Mouse (Mus musculus) forebrain, embryonic 11.5 days (tissue): ENCODE data around the gene Rbm46. TPM values are rescaled to one million over a fixed set of nuclear protein-coding genes. Genes with fewer than 3 reads are reported as not detected.

Experiments used
- ATAC-seq: fragments of 200-750 bp; cut with Nextera tagmentation; replicated peaks from 2 replicates; pipeline ENCODE4 v1.8.0; 2017; ENCODE audit warnings: moderate TSS enrichment; ENCODE audit not compliant: low FRiP score
- DNase-seq: peaks from one replicate; pipeline ENCODE4 v3.0.0-alpha.2; 2017; ENCODE audit warnings: low spot score
- H3K27ac ChIP-seq: fragments of 300-500 bp; sonication (generic); 2 replicates; pipeline ENCODE4 v1.5.1; 2014; ENCODE audit warnings: low read depth, low read length
- H3K27me3 ChIP-seq: fragments of 300-500 bp; sonication (generic); 2 replicates; pipeline ENCODE4 v1.6.1; 2014; ENCODE audit warnings: mild to moderate bottlenecking, low read length, mixed read lengths; ENCODE audit not compliant: control insufficient read depth, insufficient read depth
- H3K36me3 ChIP-seq: fragments of 300-500 bp; sonication (generic); 2 replicates; pipeline ENCODE4 v1.6.1; 2014; ENCODE audit warnings: mild to moderate bottlenecking, low read length, moderate library complexity, mixed read lengths; ENCODE audit not compliant: control insufficient read depth, insufficient read depth
- H3K4me1 ChIP-seq: fragments of 300-500 bp; sonication (generic); replicated peaks from 2 replicates; pipeline ENCODE4 v1.6.1; 2014; ENCODE audit warnings: low read length, mixed read lengths; ENCODE audit not compliant: control insufficient read depth, insufficient read depth
- H3K4me2 ChIP-seq: fragments of 300-500 bp; sonication (generic); 2 replicates; pipeline ENCODE4 v1.6.1; 2014; ENCODE audit warnings: low read depth, mild to moderate bottlenecking, low read length, moderate library complexity, mixed read lengths; ENCODE audit not compliant: severe bottlenecking
- H3K4me3 ChIP-seq: fragments of 300-500 bp; sonication (generic); 2 replicates; pipeline ENCODE4 v1.5.1; 2014; ENCODE audit warnings: low read depth, low read length
- H3K9ac ChIP-seq: fragments of 300-500 bp; sonication (generic); 2 replicates; pipeline ENCODE4 v1.6.1; 2014; ENCODE audit warnings: low read length
- H3K9me3 ChIP-seq: fragments of 300-500 bp; sonication (generic); 2 replicates; pipeline ENCODE4 v1.6.1; 2016; ENCODE audit warnings: low read length, mixed read lengths; ENCODE audit not compliant: control insufficient read depth
- WGBS: fragments of 180-500 bp; shearing (Covaris S2); extraction: QIAGEN DNeasy Blood & Tissue Kit; methylation state at CpG from one replicate; pipeline ENCODE4 v1.1.7; 2014; 5-methylcytosine and 5-hydroxymethylcytosine counted together
- polyA plus RNA-seq: library from polyadenylated mRNA; unstranded; fragments of >200 nt; fragmentation: Nextera tagmentation; extraction: Ambion mirVana; gene quantifications from 2 replicates; pipeline ENCODE4 v1.2.1, GENCODE M21; 2014

The Rbm46 gene
- polyA plus RNA-seq, 1 experiment from 2014 or later, result 2.5 TPM

DNA sequence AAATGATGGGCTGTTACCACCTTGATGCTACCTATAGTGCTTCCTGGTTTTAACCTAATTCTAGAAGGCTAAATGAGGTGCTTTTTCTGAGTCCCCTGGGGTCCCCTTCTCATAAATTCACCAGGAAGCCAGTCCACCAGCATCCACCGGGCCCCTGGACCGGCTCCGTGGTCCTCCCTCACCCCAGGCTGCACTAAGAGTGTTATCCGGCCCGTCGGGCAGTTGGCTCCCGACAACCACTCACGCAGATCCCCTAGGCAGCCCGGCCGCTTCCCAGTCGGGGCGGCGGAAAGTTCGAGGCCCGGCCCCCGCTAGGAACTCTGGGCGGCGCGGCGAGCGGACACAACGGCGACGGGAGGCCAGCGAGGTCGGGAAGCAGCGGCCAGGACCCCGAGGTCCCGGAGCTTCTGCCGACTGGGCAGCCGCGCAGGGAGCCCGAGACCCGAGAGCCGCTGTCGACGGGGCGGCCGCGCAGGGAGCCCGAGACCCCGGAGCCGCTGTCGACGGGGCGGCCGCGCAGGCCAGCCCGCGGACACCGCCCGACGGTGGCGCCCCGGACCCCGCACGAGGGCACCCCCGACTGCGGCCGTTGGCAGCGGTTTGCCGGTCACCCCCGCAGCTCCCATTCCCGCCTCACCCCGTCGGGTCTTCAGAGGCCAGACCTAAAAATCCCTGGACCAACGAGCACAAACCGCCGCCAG lies 462 bp downstream of the Rbm46 start:
- ATAC-seq, result peak; percentile 53
- peak; percentile 56 for DNase-seq
- H3K27me3 ChIP-seq, result peaks cover 19% of the 10 kb centered on the region
- peak overlapping the region; percentile 27 for H3K4me3 ChIP-seq
- H3K36me3 ChIP-seq, result no peaks in the 10 kb centered on the region
- 22% methylated on average over 58 of the region's 69 CpGs for WGBS
- 0 out of 2 replicates have a peak, but pooled peaks cover 2% of the 10 kb centered on the region for H3K9me3 ChIP-seq
- H3K27ac ChIP-seq, result no peak overlapping the region
- peak overlapping the region; percentile 45 for H3K4me2 ChIP-seq
- no peak overlapping the region for H3K9ac ChIP-seq
- H3K4me1 ChIP-seq, result peaks cover 4% of the 10 kb centered on the region; the same call in 1 of the 2 replicates

DNA sequence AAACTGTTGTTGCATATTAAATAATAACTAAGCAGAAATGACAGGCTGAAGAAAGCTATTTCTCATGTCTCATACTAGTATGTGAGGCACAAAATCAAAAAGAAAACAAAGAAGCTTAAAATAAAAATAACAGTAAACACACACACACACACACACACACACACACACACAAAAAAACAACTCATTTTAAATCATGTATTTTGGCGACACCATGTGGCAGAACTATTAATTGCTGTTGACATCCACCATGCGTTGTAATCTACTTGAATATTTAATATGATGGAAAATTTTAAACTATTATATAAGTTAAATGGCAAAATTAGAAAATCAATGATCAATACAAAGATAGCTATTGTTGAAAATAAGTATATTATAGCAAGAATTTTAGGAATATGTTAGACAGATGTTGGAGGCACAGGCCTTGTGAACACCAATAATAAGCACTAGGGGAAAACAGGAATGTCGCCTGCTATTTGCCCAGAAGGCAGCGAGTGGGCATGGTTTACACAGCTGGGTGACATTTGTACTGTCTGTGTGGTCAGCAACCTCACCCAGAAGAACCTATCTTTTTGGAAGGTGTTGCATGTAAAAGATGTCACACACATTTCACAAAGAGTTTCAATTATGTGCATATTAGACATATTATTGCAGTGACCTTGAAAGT lies 18.7 kb downstream of the Rbm46 start:
- no peak overlapping the region for H3K27ac ChIP-seq
- H3K9me3 ChIP-seq, result no peaks in the 10 kb centered on the region
- H3K4me2 ChIP-seq, result no peak overlapping the region
- H3K36me3 ChIP-seq, result no peaks in the 10 kb centered on the region
- H3K4me3 ChIP-seq, result no peak overlapping the region
- no peaks in the 10 kb centered on the region for H3K27me3 ChIP-seq
- no peak overlapping the region for H3K9ac ChIP-seq
- DNase-seq (no peak), ATAC-seq (0 out of 2 replicates have a peak, but pooled peaks have one; percentile 30)
- no peaks in the 10 kb centered on the region for H3K4me1 ChIP-seq
- WGBS, result 25% methylated on average over 4 of the region's 4 CpGs

DNA sequence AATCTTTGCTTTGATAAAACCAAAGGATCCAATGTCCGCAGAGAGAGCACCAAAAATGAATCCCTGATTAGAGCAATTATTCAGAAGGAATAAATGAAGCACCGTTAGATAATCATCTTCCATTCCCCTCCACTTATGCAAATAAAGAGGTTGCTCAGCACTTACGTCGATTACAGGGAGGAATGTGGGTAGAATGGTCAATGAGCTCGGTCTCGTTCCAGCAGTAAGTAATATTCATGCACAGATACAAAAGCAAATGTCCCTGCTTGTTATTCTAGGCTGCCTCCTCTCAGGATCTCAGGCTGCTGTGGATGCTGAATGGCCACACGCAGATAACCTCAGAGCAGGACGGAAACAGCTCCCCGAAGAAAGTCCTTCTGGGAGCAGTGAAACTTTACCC lies 51.1 kb downstream of the Rbm46 start:
- Histone ChIP-seq H3K27me3 (no peaks in the 10 kb centered on the region), H3K9me3 (no peaks in the 10 kb centered on the region), H3K36me3 (no peaks in the 10 kb centered on the region), H3K4me1 (no peaks in the 10 kb centered on the region), H3K4me3 (no peak overlapping the region), H3K9ac (no peak overlapping the region), H3K27ac (no peak overlapping the region), H3K4me2 (no peak overlapping the region)
- ATAC-seq (no peak), DNase-seq (no peak)
- 77% methylated on average over 9 of the region's 9 CpGs for WGBS

DNA sequence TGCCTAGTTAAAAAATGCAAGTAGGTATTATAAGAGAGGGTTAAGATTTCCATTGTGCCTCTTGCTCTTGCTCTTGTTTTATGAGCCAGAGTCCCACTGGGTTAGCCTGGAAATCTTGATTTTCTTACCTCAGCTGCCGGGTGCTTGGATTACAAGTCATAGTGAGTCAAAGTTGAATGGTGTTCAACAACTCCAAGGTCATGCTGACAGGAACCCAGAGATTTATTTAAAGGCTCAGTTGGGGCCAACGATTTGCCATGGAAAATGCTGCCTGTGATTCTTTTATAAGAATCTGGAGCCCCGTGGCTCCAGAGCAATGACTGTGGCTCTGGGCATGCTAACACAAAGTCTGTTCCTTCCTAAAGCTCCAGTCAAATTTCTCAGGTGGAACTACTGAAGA lies 64.4 kb downstream of the Rbm46 start:
- H3K4me1 ChIP-seq, result no peaks in the 10 kb centered on the region
- no peaks in the 10 kb centered on the region for H3K27me3 ChIP-seq
- no peak overlapping the region for H3K9ac ChIP-seq
- 72% methylated on average over 3 of the region's 3 CpGs for WGBS
- DNase-seq, result no peak
- no peak for ATAC-seq
- H3K36me3 ChIP-seq, result no peaks in the 10 kb centered on the region
- H3K4me3 ChIP-seq, result no peak overlapping the region
- H3K9me3 ChIP-seq, result no peaks in the 10 kb centered on the region
- no peak overlapping the region for H3K27ac ChIP-seq
- no peak overlapping the region for H3K4me2 ChIP-seq

DNA sequence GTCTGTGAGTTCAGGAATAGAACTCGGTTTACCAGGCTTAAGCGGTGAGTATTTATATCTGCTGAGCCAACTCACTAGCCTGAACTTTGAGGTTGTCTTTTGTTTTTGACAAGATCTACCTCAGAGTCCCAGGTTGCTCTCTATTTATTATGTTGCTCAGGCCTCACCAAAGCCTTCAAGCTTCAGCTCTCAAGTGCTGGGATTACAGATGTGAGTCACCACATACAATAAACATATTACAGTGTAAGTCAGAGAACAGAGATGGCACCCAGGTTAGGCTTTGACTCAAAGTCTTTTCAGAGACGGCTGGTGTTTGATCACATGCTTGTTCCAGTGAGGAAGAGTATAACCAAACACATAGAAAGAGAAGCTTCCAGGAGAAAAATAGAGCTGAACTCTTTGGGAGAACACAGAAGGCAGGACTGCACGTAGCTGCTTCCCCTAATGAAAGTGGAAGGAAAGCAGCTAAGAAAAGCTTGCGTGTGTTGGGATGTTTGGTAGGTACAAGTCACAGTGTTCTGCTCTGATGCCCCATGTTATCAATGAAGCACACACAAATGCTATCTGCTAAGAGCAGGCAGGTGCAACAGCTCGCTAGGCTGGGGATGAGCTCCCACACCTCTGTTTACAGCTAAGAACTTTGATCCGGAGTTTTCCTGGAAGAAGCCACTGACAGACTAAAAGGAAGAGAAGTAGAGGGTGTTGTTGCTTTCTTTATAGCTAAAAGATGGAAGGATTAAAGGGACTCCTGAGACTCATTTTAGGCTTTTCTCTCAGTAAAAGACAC lies 65.8 kb downstream of the Rbm46 start:
- no peak overlapping the region for H3K4me3 ChIP-seq
- no peak overlapping the region for H3K9ac ChIP-seq
- no peak overlapping the region for H3K4me2 ChIP-seq
- H3K27me3 ChIP-seq, result no peaks in the 10 kb centered on the region
- 85% methylated on average over 7 of the region's 7 CpGs for WGBS
- no peaks in the 10 kb centered on the region for H3K9me3 ChIP-seq
- H3K4me1 ChIP-seq, result no peaks in the 10 kb centered on the region
- H3K36me3 ChIP-seq, result no peaks in the 10 kb centered on the region
- no peak for DNase-seq
- ATAC-seq, result no peak
- no peak overlapping the region for H3K27ac ChIP-seq

DNA sequence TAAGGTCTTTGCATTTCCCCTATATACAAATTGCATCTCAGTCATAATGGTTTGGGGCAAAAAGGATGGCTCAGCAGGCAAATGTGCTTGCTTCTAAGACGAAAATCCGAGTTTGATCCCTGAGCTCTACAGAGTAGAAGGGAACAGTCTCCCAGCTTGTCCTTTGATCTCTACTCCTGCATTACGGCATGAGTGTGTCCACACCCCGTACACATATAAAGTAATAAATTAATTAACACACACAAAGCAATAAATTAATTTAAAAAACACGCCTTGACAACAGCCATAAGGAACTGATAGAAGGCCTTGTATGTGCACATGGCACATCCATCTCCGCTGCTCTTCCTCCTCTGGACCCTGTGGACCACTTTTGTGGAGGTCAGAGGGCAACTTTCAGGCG lies 66.5 kb downstream of the Rbm46 start:
- Histone ChIP-seq H3K27me3 (no peaks in the 10 kb centered on the region), H3K4me2 (no peak overlapping the region), H3K9me3 (no peaks in the 10 kb centered on the region), H3K4me1 (no peaks in the 10 kb centered on the region), H3K27ac (no peak overlapping the region), H3K9ac (no peak overlapping the region), H3K4me3 (no peak overlapping the region), H3K36me3 (no peaks in the 10 kb centered on the region)
- 84% methylated on average over 7 of the region's 7 CpGs for WGBS
- ATAC-seq, result no peak
- DNase-seq, result no peak

DNA sequence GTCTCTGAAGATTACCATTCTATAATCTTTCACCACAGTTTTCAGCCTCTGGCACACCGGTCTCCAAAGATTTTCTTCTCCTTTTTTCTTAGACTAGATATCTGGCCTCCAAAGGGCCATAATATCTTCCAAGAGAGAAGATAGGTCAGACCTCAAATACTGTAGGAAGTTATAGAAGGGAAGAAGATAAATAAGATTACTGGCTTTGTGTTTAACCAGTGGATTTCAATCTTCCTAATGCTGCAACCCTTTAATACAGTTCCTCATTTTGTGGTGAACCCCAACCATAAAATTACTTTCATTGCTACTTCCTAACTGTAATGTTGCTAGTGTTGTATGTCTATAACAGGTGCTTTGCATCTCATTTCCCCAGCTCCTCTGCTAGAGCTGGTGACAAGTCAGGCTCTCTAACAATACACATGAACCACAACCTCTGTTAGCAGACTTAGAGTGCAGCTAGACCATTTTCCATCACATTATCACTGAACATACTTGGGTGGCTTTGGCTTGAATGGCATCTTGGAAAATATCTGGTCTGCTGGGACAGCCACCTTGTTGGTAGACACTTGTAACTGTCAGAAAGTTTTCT lies 67.9 kb downstream of the Rbm46 start:
- Histone ChIP-seq H3K4me3 (no peak overlapping the region), H3K27me3 (no peaks in the 10 kb centered on the region), H3K9ac (no peak overlapping the region), H3K4me2 (no peak overlapping the region), H3K4me1 (no peaks in the 10 kb centered on the region), H3K36me3 (no peaks in the 10 kb centered on the region), H3K9me3 (no peaks in the 10 kb centered on the region), H3K27ac (no peak overlapping the region)
- WGBS, result 93% methylated on average over 1 of the region's 1 CpGs
- no peak for ATAC-seq
- no peak for DNase-seq

DNA sequence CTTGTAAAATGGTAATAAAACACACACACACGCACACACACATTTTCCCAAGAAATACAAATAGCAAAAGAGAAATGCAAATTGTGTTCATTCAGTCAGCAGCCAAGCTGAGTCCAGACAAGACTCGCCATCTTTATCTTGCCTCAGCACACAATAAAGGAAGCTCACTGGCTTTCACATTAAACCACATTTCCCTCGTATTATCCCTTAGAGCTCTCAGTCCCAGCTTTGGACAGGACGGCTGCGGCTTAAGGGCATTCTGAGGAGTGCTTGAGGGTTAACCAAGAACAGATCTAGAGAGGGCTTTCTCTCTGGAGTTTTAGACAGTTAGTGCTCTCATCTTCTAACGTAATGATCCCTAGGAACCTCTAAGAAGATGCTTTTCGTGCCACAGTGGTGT lies 71.0 kb downstream of the Rbm46 start:
- Histone ChIP-seq H3K36me3 (no peaks in the 10 kb centered on the region), H3K9me3 (no peaks in the 10 kb centered on the region), H3K27ac (no peak overlapping the region), H3K4me2 (no peak overlapping the region), H3K4me1 (no peaks in the 10 kb centered on the region), H3K9ac (no peak overlapping the region), H3K4me3 (no peak overlapping the region), H3K27me3 (no peaks in the 10 kb centered on the region)
- ATAC-seq, result no peak
- DNase-seq, result no peak
- 81% methylated on average over 7 of the region's 7 CpGs for WGBS
